Mouse (Mus musculus) lung, embryonic 16.5 days (tissue): ENCODE measurements around the gene Sult1a1. TPM values are rescaled to one million over a fixed set of nuclear protein-coding genes. Genes with fewer than 3 reads are reported as not detected.
A peak's percentile ranks its signal among the peaks of the same experiment; 100 is the strongest.

Source experiments
- ATAC-seq: fragments of 200-750 bp; cut with Nextera tagmentation; 2 replicates; pipeline ENCODE4 v1.8.0; 2017; ENCODE audit warnings: low read depth, mild to moderate bottlenecking, moderate library complexity
- H3K27ac ChIP-seq: fragments of 300-500 bp; sonication (generic); 2 replicates; pipeline ENCODE4 v1.5.1; 2014; ENCODE audit warnings: mild to moderate bottlenecking, control low read depth, low read length
- H3K27me3 ChIP-seq: fragments of 300-500 bp; sonication (generic); 2 replicates; pipeline ENCODE4 v1.6.1; 2014; ENCODE audit warnings: low read depth, low read length, mixed read lengths; ENCODE audit not compliant: control insufficient read depth, insufficient read depth
- H3K36me3 ChIP-seq: fragments of 300-500 bp; sonication (generic); 2 replicates; pipeline ENCODE4 v1.6.1; 2014; ENCODE audit warnings: low read length; ENCODE audit not compliant: control insufficient read depth, insufficient read depth
- H3K4me1 ChIP-seq: fragments of 300-500 bp; sonication (generic); replicated peaks from 2 replicates; pipeline ENCODE4 v1.6.1; 2014; ENCODE audit warnings: low read length, mixed read lengths; ENCODE audit not compliant: control insufficient read depth, insufficient read depth
- H3K4me2 ChIP-seq: fragments of 300-500 bp; sonication (generic); 2 replicates; pipeline ENCODE4 v1.6.1; 2014; ENCODE audit warnings: low read depth, low read length, control low read depth
- H3K4me3 ChIP-seq: fragments of 300-500 bp; sonication (generic); 2 replicates; pipeline ENCODE4 v1.5.1; 2014; ENCODE audit warnings: mild to moderate bottlenecking, low read length, control low read depth
- H3K9ac ChIP-seq: fragments of 300-500 bp; sonication (generic); 2 replicates; pipeline ENCODE4 v1.6.1; 2014; ENCODE audit warnings: low read length, control low read depth
- H3K9me3 ChIP-seq: fragments of 300-500 bp; sonication (generic); 2 replicates; pipeline ENCODE4 v1.6.1; 2016; ENCODE audit warnings: low read length; ENCODE audit not compliant: control insufficient read depth
- WGBS: fragments of 180-500 bp; shearing (Covaris S2); extraction: QIAGEN DNeasy Blood & Tissue Kit; methylation state at CpG from one replicate; pipeline ENCODE4 v1.1.7; 2014; 5-methylcytosine and 5-hydroxymethylcytosine counted together
- polyA plus RNA-seq: library from polyadenylated mRNA; unstranded; fragments of >200 nt; fragmentation: Nextera tagmentation; extraction: Ambion mirVana; gene quantifications from 2 replicates; pipeline ENCODE4 v1.2.1, GENCODE M21; 2015

Sult1a1 gene
- polyA plus RNA-seq: 12.3 and 21.1 TPM in 2 replicates

DNA sequence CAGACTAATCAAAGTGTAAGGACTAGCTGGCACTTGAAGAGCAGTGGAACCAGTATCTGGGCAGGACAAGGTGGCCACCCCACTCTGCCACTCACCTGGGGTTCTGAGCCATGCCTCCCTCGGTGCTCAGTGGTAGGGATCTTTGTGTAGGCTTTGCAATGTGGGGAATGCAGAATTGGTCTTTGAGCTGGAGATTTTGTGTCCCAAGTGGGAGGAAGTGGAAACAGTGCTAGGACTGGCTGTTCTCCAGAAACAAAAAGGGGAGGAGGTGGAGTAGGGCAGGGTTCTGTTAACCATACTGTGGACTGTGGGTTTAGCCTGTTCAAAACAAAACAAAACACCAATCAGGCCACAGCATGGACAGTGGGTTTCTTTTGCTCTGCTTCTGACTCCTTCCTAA, at the start of gene Sult1a1:
Gene Sult1a1 (minus strand): TSS at position 226 of the 400 bp plus-strand sequence.
- H3K9ac ChIP-seq: peak within 1 kb of the TSS; percentile 44
- H3K9me3 ChIP-seq: no peaks in the 10 kb centered on the region
- peak; percentile 85 for ATAC-seq
- WGBS: 43% methylated on average over 1 of the region's 1 CpGs
- no peaks in the 10 kb centered on the region for H3K27me3 ChIP-seq
- H3K4me1 ChIP-seq: peaks cover 5% of the 10 kb centered on the region; the same call in 1 of the 2 replicates
- H3K4me2 ChIP-seq: peak within 1 kb of the TSS; percentile 31
- H3K4me3 ChIP-seq: peak within 1 kb of the TSS; percentile 11; the same call in 1 of the 2 replicates
- peak within 1 kb of the TSS; percentile 78 for H3K27ac ChIP-seq
- peaks cover 5% of the 10 kb centered on the region for H3K36me3 ChIP-seq

DNA sequence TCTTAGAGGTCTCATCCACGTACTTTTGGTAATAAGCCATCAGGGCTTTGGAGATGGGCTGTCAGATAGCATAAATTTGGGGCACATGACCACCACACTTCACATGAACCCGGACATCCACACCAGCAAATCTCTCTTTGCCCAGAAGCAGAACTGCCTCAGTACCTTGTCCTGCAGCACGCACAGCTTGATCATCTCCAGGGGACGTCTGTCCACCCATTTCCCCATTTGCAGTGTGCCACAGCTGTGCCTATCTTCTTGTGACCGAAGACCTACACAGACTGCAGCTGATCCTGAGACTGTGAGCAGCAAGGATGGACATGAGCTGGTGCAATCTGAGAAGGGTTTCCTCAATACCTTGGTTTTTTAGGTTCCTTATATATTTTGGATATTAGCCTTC, 49.4 kb upstream of the Sult1a1 start:
- H3K4me1 ChIP-seq: no peaks in the 10 kb centered on the region
- H3K9ac ChIP-seq: 0 out of 2 replicates have a peak overlapping the region, but pooled peaks have one; percentile 20
- no peak overlapping the region for H3K4me3 ChIP-seq
- no peaks in the 10 kb centered on the region for H3K27me3 ChIP-seq
- no peaks in the 10 kb centered on the region for H3K9me3 ChIP-seq
- H3K36me3 ChIP-seq: no peaks in the 10 kb centered on the region
- no peak for ATAC-seq
- no peak overlapping the region for H3K4me2 ChIP-seq
- 73% methylated on average over 5 of the region's 5 CpGs for WGBS
- no peak overlapping the region for H3K27ac ChIP-seq

DNA sequence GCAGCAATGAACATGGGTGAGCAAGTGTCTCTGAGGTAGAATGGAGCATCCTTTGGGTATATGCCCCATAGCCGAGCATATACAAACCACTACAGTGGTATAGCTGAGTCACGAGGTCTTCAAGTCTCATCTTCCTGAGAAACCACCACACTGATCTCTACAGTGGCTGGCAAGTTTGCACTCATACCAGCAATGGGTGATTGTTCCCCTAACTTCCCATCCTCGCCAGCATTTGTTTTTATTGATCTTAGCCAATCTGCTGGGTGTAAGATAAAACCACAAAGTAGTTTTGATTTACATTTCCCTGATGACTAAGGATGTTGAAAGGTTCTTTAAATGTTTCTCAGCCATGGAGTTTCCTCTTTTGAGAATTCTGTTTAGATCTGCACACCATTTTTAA, 48.8 kb upstream of the Sult1a1 start:
- no peak overlapping the region for H3K4me2 ChIP-seq
- no peaks in the 10 kb centered on the region for H3K27me3 ChIP-seq
- WGBS: 63% methylated on average over 3 of the region's 3 CpGs
- no peaks in the 10 kb centered on the region for H3K36me3 ChIP-seq
- ATAC-seq: no peak
- no peak overlapping the region for H3K27ac ChIP-seq
- no peaks in the 10 kb centered on the region for H3K4me1 ChIP-seq
- H3K9me3 ChIP-seq: no peaks in the 10 kb centered on the region
- H3K9ac ChIP-seq: no peak overlapping the region
- no peak overlapping the region for H3K4me3 ChIP-seq

DNA sequence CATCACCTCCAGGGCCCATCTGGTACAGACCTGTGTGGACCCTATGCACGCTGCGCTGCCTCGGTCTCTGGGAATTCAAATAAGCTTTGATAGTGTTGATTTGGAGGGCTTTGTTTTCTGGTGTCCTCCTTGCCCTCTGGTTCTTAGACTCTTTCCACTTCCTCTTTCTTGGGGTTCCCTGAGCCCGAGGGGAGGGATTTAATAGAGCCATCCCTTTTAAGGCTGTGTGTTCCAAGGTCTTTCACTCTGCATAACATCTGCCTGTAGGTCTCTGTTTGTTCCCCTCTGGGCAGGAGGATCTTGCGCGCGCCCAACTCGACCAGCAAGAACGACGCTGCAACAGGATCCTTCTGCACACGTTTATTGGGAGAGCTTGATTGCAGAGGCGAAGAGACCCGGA, 45.4 kb upstream of the Sult1a1 start:
- ATAC-seq: no peak

DNA sequence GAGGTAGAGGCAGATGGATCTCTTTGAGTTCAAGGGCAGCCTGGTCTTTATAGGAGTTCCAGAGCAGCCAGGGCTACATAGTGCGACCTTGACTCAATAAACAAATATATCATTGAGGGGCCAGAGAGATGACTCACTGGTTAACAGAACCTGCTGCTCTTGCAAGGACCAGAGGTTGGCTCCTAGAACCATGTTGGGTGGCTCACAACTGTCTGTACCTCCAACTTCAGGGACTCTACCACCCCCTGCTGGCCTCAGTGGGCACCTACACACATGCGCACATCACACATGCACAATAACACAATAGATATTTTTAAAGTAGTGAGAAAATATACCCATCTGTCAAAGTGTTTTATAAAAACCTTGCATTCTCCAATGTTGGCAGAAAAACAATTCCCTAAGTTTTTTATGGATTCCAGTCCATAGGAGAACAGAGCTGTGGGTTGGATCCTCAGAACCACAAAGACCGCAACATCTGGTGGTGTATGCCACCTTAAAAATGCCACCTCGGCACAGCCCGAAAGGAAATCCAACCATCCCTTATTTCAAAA, 42.6 kb upstream of the Sult1a1 start:
- H3K27me3 ChIP-seq: no peaks in the 10 kb centered on the region
- 92% methylated on average over 5 of the region's 5 CpGs for WGBS
- no peaks in the 10 kb centered on the region for H3K36me3 ChIP-seq
- ATAC-seq: no peak
- H3K4me3 ChIP-seq: no peak overlapping the region
- H3K9ac ChIP-seq: no peak overlapping the region
- H3K4me2 ChIP-seq: no peak overlapping the region
- no peak overlapping the region for H3K27ac ChIP-seq
- peaks cover 2% of the 10 kb centered on the region; the same call in 1 of the 2 replicates for H3K9me3 ChIP-seq
- no peaks in the 10 kb centered on the region for H3K4me1 ChIP-seq

More for the DNA sequence above, 45.4 kb upstream of the Sult1a1 start:
- no peaks in the 10 kb centered on the region for H3K27me3 ChIP-seq
- no peak overlapping the region for H3K27ac ChIP-seq
- no peaks in the 10 kb centered on the region for H3K36me3 ChIP-seq
- 88% methylated on average over 13 of the region's 13 CpGs for WGBS
- H3K4me1 ChIP-seq: no peaks in the 10 kb centered on the region
- no peak overlapping the region for H3K9ac ChIP-seq
- peaks cover 2% of the 10 kb centered on the region; the same call in 1 of the 2 replicates for H3K9me3 ChIP-seq
- no peak overlapping the region for H3K4me3 ChIP-seq
- H3K4me2 ChIP-seq: no peak overlapping the region

DNA sequence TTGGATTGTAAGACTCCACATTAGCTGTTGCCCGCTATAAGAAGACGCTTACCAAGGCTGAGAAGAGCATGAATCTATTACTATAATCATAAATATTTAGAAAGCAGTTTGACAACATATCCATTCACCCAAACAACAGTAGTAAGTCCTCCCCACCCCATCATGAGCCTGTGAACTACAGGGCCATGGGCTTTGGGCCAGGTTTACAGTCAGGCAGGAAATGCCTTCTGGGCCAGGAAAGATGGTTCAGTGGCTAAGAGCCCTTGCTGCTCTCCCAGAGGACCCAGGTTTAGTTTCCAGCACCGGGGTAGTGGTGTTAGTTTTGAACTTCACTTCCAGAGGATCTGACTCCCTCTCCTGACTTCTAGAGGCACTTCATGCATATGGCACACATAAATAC, 41.3 kb upstream of the Sult1a1 start:
- no peak overlapping the region for H3K9ac ChIP-seq
- no peak for ATAC-seq
- H3K4me1 ChIP-seq: no peaks in the 10 kb centered on the region
- no peak overlapping the region for H3K27ac ChIP-seq
- no peaks in the 10 kb centered on the region for H3K36me3 ChIP-seq
- peaks cover 2% of the 10 kb centered on the region; the same call in 1 of the 2 replicates for H3K9me3 ChIP-seq
- H3K4me2 ChIP-seq: no peak overlapping the region
- H3K4me3 ChIP-seq: no peak overlapping the region
- H3K27me3 ChIP-seq: no peaks in the 10 kb centered on the region
- WGBS: 54% methylated on average over 3 of the region's 3 CpGs

DNA sequence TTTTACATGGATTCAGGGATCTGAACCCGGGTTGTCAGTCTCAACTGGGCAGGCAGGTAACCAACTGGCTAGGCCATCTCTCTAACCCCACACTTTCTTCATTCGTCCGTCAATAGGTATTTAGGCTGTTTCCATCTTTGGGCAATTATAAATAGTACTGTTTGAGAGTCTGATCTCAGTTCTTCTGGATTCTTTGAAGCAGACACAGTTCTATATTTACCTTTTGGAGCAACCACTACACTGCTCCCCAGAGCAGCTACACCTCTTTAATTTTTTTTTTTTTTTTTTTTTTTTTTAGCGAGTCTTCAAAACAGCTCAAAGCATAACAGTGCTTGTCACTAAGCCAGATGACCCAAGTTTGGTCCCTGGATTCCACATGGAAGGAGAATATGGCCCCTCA, 39.4 kb upstream of the Sult1a1 start:
- peaks cover 2% of the 10 kb centered on the region; the same call in 1 of the 2 replicates for H3K9me3 ChIP-seq
- no peak overlapping the region for H3K4me3 ChIP-seq
- H3K4me2 ChIP-seq: no peak overlapping the region
- no peaks in the 10 kb centered on the region for H3K27me3 ChIP-seq
- WGBS: 59% methylated on average over 4 of the region's 4 CpGs
- H3K36me3 ChIP-seq: no peaks in the 10 kb centered on the region
- no peak overlapping the region for H3K27ac ChIP-seq
- no peak overlapping the region for H3K9ac ChIP-seq
- H3K4me1 ChIP-seq: no peaks in the 10 kb centered on the region
- no peak for ATAC-seq

DNA sequence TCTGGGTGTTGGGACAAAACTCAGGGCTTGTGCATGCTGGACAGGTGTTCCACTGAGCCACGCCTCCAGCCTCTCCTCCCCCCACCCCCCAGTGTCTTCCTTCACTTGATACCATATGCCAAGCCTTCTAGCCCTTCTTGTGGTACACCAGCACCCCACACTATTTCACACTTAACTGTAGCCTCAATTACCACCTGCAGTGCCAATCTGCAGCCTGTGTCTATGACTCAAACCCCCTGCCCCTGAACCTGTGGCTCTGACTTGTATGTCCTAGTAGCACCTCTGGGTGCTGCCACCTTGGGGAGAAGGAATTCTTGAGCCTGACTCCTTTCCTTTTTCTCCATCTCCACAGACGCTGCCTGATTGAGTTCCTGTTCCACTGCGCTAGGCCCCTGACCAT, 35.7 kb upstream of the Sult1a1 start:
- Histone ChIP-seq H3K36me3 (no peaks in the 10 kb centered on the region), H3K9ac (no peak overlapping the region), H3K27me3 (no peaks in the 10 kb centered on the region), H3K9me3 (peaks cover 2% of the 10 kb centered on the region; the same call in 1 of the 2 replicates), H3K4me1 (no peaks in the 10 kb centered on the region), H3K4me3 (no peak overlapping the region), H3K27ac (no peak overlapping the region), H3K4me2 (no peak overlapping the region)
- 78% methylated on average over 3 of the region's 3 CpGs for WGBS
- ATAC-seq: no peak

DNA sequence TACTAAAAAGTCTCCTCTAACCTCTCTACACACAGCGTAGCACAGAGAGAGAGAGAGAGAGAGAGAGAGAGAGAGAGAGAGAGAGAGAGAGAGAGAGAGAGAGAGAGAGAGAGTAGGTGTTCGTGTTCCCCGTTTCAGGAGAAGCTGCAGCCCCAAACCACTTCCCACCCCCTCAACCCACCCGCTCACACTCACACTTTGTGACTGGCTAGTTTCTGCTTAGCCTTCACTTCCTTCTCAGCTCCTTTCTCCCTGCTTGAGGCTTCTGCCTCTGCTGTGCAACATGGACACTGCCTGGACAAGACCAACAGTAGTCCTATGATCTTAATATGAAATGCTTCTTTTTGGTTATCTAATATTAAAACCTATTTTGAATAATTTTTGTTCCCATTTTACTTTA, 34.0 kb upstream of the Sult1a1 start:
- Histone ChIP-seq H3K4me1 (no peaks in the 10 kb centered on the region), H3K9me3 (peaks cover 2% of the 10 kb centered on the region; the same call in 1 of the 2 replicates), H3K27me3 (0 out of 2 replicates have a peak, but pooled peaks cover under 1% of the 10 kb centered on the region), H3K9ac (no peak overlapping the region), H3K4me3 (no peak overlapping the region), H3K36me3 (no peaks in the 10 kb centered on the region), H3K4me2 (no peak overlapping the region), H3K27ac (no peak overlapping the region)
- WGBS: 54% methylated on average over 4 of the region's 4 CpGs
- ATAC-seq: no peak
